Mouse (Mus musculus) ES-Bruce4 (cell line): ENCODE data around the gene Casp6.

ENCODE experiments used
- CTCF ChIP-seq: IDR thresholded peaks from one replicate; pipeline ENCODE4 v1.8.1; 2011; ENCODE audit warnings: low read depth, low read length
- POLR2A ChIP-seq: IDR thresholded peaks from one replicate; pipeline ENCODE4 v1.8.1; 2011; ENCODE audit warnings: low read length; ENCODE audit not compliant: insufficient read depth

- no peak for TF ChIP-seq CTCF
- no peak for TF ChIP-seq POLR2A
Observed at GRCm38 (mm10) chr3:129886430-129886829, 14.8 kb upstream of the Casp6 start.
